Mouse (Mus musculus) retina, postnatal 7 days (tissue): ENCODE results near the gene Casp3.
A peak's percentile ranks its signal among the peaks of the same experiment; 100 is the strongest.
"Not testable (repeated sequence)": the region's sequence is repeated elsewhere in the genome, so short reads cannot be mapped to it uniquely, and the experiment has no call there.

Experiments used
- DNase-seq: peaks from one replicate; pipeline ENCODE4 v3.0.0-alpha.2; 2012; ENCODE audit warnings: low read depth, low spot score

The Casp3 gene

GRCm38 (mm10) chr8:46616879-46617689 lies at the start of gene Casp3, which contains the start of gene Primpol:
Gene Casp3 (plus strand): TSS chr8:46617291.
Gene Primpol (minus strand): TSS chr8:46617212.
- DNase-seq = peak; percentile 93

- no peak for DNase-seq
Measured at GRCm38 (mm10) chr8:46567946-46568345, 49.1 kb upstream of the Casp3 start.

GRCm38 (mm10) chr8:46568942-46569341 lies 48.1 kb upstream of the Casp3 start:
- DNase-seq = no peak

- no peak for DNase-seq
Measured at GRCm38 (mm10) chr8:46569659-46570441, 47.2 kb upstream of the Casp3 start.

DNA sequence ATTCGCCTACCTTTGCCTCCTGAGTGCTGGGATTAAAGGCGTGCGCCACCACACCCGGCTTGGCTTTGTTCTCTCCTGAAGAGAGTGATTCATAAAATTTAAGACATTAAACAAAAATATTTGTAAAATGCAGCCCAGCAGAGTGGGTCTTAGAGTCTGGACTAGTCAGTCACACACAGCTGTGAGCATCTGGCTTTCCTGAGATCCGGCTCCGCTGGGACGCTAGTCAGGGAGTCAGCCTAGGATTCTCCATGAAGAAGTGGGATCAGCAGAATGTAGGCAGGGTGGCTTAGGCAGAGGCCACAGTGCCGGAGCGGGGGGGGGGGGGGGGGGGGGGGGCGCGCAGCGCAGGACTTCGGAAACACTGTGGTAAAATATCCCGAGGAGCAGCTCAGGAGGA lies 46.4 kb upstream of the Casp3 start:
- DNase-seq = no peak

- DNase-seq = no peak
Measured at GRCm38 (mm10) chr8:46573446-46573845, 43.6 kb upstream of the Casp3 start.

- no peak for DNase-seq
Measured at GRCm38 (mm10) chr8:46573964-46574363, 43.1 kb upstream of the Casp3 start.

DNA sequence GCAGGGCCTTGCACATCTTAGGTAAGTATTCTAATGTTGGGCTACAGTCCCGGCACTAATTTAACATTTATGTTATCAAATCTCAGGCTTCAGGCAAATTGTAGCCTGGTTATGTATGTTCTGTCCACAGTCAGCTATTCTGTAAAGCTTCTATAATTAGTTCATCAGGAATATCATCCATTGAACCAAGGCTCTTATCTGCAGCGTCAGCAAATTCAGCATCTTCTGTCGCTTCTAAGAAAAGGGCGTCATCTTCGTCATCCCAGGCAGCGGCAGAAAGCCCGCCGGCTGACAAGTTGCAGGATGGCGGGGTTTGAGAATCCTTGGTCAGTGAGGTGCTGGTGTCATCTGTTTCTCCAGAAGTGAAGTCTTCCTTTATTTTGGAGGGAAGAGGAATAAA lies 38.3 kb upstream of the Casp3 start:
- DNase-seq = no peak

DNA sequence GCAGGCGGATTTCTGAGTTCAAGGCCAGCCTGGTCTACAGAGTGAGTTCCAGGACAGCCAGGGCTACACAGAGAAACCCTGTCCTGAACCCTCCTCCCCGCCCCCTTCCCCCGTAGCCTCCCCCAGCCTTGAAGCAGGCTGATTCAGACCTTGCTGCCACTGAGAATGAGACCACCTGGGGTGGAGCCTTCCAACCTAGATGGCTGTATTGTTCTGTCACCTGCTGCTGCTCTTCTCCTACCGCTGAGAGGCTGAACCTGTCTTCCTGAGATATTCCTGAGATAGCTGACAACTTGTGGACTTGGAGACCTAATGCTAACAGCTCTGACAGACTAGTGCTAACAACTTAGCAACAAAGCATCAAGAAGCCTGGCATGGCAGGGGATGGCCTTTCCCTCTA lies 32.8 kb upstream of the Casp3 start:
- DNase-seq = not testable (repeated sequence)

- no peak for DNase-seq
Measured at GRCm38 (mm10) chr8:46585576-46585975, 31.5 kb upstream of the Casp3 start.

- DNase-seq = no peak
Measured at GRCm38 (mm10) chr8:46587911-46588310, 29.2 kb upstream of the Casp3 start.

DNA sequence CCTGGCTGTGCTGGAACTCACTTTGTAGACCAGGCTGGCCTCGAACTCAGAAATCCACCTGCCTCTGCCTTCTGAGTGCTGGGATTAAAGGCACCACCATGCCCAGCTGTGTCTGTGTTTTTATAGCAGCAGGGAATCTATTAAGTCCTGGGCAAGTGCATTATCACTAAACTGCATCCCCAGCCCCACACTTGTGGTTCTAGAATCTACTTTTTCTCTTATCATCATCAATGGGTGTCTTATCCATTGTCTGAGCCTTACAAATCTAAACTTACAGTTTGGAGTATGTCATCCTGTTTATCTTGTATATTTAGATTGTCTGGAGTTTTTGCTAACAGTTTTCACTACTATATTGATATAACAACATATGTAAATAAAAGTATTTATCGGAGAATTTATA lies 28.4 kb upstream of the Casp3 start:
- DNase-seq = no peak

- DNase-seq = no peak
Measured at GRCm38 (mm10) chr8:46593067-46593466, 24.0 kb upstream of the Casp3 start.

GRCm38 (mm10) chr8:46593772-46594171 lies 23.3 kb upstream of the Casp3 start:
- DNase-seq = no peak

DNA sequence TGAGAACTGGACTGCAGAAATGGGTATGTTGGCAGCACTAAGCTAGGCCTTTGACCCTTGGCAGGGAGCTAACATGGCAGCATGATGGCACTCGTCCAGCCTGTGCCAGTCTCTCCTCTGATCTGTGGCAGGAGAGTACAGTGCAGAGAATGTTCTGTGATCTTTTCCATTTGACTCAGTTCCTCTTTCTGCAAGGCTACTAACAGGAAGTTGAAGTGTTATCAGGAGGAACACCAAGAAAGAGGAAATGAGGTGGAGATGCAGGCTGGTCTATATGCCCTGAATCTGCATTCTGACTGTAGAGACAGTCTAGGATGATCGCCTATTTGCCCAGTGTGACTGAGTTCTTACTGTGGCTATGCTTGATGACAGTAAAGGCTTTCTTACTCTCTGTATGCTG lies 21.5 kb upstream of the Casp3 start:
- DNase-seq = no peak

- DNase-seq = no peak
Measured at GRCm38 (mm10) chr8:46596530-46596929, 20.6 kb upstream of the Casp3 start.

DNA sequence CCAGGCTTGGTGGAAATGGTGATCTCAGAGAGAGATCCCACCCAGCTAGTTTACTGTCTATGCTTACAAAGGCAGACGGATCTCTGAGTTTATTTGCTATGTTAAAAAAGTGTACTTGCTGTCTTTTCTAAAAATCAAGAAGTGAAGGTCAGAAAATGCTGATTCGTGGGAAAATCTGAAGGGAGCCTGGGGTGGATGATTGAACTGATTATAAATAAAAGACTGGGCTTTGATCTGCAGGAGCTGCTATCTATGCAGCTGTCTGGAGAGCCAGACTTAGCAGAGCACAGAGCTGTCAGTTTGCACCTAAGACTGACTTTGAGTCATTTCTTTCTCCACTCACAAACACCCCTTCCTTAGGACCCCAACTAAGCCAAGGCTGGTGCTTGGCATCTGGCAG lies 19.7 kb upstream of the Casp3 start:
- DNase-seq = no peak

DNA sequence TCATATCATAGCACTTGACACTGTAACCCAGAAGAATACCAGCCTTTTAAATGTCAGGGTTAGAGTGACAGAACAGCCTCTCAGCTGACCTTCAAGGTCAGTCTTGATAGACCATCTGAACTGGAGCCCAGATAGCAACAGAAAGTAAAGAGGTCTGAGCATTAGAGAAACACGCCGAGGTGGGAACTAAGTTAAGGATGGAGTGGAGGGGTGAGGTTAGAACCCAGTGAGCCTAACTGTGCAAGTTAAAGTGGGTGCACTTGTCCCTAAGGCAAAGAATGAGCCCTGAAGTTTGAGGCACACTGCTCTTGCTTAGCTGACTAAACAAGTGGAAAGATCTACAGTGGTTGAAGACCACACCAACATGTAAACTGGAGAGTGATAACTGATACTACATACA lies 19.0 kb upstream of the Casp3 start:
- DNase-seq = no peak

- DNase-seq = no peak
Measured at GRCm38 (mm10) chr8:46598753-46599152, 18.3 kb upstream of the Casp3 start.

- no peak for DNase-seq
Measured at GRCm38 (mm10) chr8:46599314-46599904, 17.7 kb upstream of the Casp3 start.

- no peak for DNase-seq
Measured at GRCm38 (mm10) chr8:46600959-46601707, 16.0 kb upstream of the Casp3 start.

- no peak for DNase-seq
Measured at GRCm38 (mm10) chr8:46603587-46603986, 13.5 kb upstream of the Casp3 start.
